Mouse (Mus musculus) ES-Bruce4 (cell line): ENCODE measurements at regions not wholly inside any gene's neighbourhood (a gene's known extent, or its start where the extent isn't known, plus 50 kb on each side); places are given as distances from the start of the nearest gene placed in this dataset.

Experiments
- H3K27ac ChIP-seq: 2 replicates; pipeline ENCODE4 v1.5.1; 2012; ENCODE audit warnings: low read length, inconsistent platforms; ENCODE audit not compliant: insufficient read depth
- H3K27me3 ChIP-seq: 2 replicates; pipeline ENCODE4 v1.6.1; 2012; ENCODE audit warnings: mild to moderate bottlenecking, low read length, inconsistent platforms; ENCODE audit not compliant: control insufficient read depth, poor library complexity, insufficient read depth, severe bottlenecking
- H3K36me3 ChIP-seq: 2 replicates; pipeline ENCODE4 v1.6.1; 2012; ENCODE audit warnings: inconsistent platforms, mild to moderate bottlenecking, low read length, moderate library complexity; ENCODE audit not compliant: control insufficient read depth, poor library complexity, insufficient read depth, severe bottlenecking
- H3K4me1 ChIP-seq: one replicate; pipeline ENCODE4 v1.8.1; 2011; ENCODE audit warnings: low read length; ENCODE audit not compliant: control insufficient read depth, insufficient read depth
- H3K4me3 ChIP-seq: 2 replicates; pipeline ENCODE4 v1.5.1; 2011; ENCODE audit warnings: low read depth, mild to moderate bottlenecking, low read length
- H3K9ac ChIP-seq: 2 replicates; pipeline ENCODE4 v1.6.1; 2012; ENCODE audit warnings: low read depth, mild to moderate bottlenecking, inconsistent platforms; ENCODE audit not compliant: poor library complexity, severe bottlenecking
- H3K9me3 ChIP-seq: replicated peaks from 2 replicates; pipeline ENCODE4 v1.6.1; 2012; ENCODE audit warnings: mild to moderate bottlenecking, low read length, inconsistent platforms; ENCODE audit not compliant: control insufficient read depth, poor library complexity, insufficient read depth, severe bottlenecking
- CTCF ChIP-seq: IDR thresholded peaks from one replicate; pipeline ENCODE4 v1.8.1; 2011; ENCODE audit warnings: low read depth, low read length
- EP300 ChIP-seq: IDR thresholded peaks from 2 replicates; pipeline ENCODE4 v1.6.1; 2011; ENCODE audit warnings: low read depth, low read length; ENCODE audit not compliant: insufficient read depth
- POLR2A ChIP-seq: IDR thresholded peaks from one replicate; pipeline ENCODE4 v1.8.1; 2011; ENCODE audit warnings: low read length; ENCODE audit not compliant: insufficient read depth

GRCm38 (mm10) chr5:113408588-113408987 is 51.5 kb downstream of the Aym1 start:
- Histone ChIP-seq H3K27ac (no peak overlapping the region), H3K27me3 (no peaks in the 10 kb centered on the region), H3K9me3 (no peaks in the 10 kb centered on the region), H3K9ac (no peak overlapping the region), H3K4me1 (no peaks in the 10 kb centered on the region), H3K4me3 (no peak overlapping the region), H3K36me3 (no peaks in the 10 kb centered on the region)
- TF ChIP-seq POLR2A = no peak
- TF ChIP-seq CTCF = no peak
- TF ChIP-seq EP300 = no peak

DNA sequence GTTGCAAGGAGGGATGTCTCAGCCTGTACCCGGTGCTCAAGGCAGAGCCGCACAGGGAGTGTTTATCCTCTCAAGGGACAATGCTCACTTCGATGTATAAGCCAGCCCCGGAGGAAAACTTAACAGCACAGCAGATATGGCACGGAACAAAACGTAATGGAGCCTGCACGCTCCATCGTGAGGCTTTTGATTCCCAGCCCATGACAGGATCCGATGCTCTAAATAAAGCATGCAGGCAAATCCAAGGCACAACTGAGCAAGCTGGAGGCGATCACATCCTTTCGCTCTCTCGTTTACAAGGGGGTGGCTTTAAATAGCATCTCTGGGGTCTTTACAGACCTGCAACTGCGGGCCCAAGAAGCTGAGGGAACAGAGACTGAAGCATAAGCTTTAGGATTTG is 53.9 kb downstream of the Aym1 start:
- TF ChIP-seq POLR2A = no peak
- TF ChIP-seq EP300 = no peak
- TF ChIP-seq CTCF = no peak
- Histone ChIP-seq H3K4me3 (no peak overlapping the region), H3K4me1 (no peaks in the 10 kb centered on the region), H3K36me3 (no peaks in the 10 kb centered on the region), H3K9me3 (no peaks in the 10 kb centered on the region), H3K27me3 (no peaks in the 10 kb centered on the region), H3K9ac (no peak overlapping the region), H3K27ac (no peak overlapping the region)

DNA sequence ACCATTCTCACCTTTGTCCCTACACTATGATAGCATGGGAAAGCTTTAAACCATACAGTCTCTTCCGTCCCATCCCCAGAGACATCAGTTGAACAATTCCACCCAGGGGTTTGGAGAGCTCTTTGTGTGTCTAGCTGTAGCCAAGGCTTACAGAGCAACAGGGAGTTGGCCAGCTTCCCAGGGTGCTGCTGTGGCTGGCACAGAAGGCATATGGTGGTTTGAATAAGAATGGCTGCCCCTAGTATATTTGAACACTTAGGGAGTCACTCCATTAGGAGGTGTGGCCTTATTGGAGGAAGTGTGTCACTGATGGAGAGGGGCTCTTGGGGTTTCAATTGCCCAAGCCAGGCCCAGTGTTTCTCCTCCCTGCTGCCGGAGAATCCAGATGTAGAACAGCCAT is 57.5 kb downstream of the Aym1 start:
- Histone ChIP-seq H3K36me3 (no peaks in the 10 kb centered on the region), H3K9ac (no peak overlapping the region), H3K4me1 (no peaks in the 10 kb centered on the region), H3K27me3 (no peaks in the 10 kb centered on the region), H3K9me3 (no peaks in the 10 kb centered on the region), H3K4me3 (no peak overlapping the region), H3K27ac (no peak overlapping the region)
- TF ChIP-seq CTCF = no peak
- no peak for TF ChIP-seq POLR2A
- no peak for TF ChIP-seq EP300

GRCm38 (mm10) chr5:113418335-113419013 is 61.4 kb downstream of the Aym1 start:
- H3K36me3 ChIP-seq = no peaks in the 10 kb centered on the region
- H3K4me1 ChIP-seq = peaks cover 9% of the 10 kb centered on the region
- H3K27ac ChIP-seq = no peak overlapping the region
- no peak overlapping the region for H3K4me3 ChIP-seq
- no peaks in the 10 kb centered on the region for H3K27me3 ChIP-seq
- no peaks in the 10 kb centered on the region; the same call in 1 of the 2 replicates for H3K9me3 ChIP-seq
- TF ChIP-seq CTCF (no peak), POLR2A (no peak), EP300 (no peak)
- H3K9ac ChIP-seq = no peak overlapping the region

DNA sequence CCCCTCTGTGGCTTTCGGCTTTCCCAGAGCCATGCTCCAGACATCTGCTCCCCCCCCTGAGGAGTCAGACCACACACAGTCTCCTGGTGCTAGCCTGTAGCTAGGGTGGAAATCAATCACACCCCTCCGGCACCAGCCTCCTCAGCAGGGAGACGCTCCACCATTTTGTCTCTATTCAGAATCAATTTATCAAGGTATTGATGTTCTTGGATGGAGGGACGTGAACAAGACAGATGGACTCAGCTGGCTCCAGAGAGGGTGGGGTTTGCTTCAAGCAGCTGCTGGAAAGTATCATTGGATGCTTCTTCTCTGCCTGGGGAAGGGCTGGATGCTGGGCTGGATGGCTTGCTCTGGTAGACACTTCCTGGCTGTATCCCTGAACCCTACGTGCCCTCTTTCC is 63.5 kb downstream of the Aym1 start:
- H3K27ac ChIP-seq = peak overlapping the region; percentile 89
- H3K4me3 ChIP-seq = no peak overlapping the region
- H3K9me3 ChIP-seq = no peaks in the 10 kb centered on the region; the same call in 1 of the 2 replicates
- H3K27me3 ChIP-seq = no peaks in the 10 kb centered on the region
- no peak for TF ChIP-seq CTCF
- TF ChIP-seq POLR2A = no peak
- TF ChIP-seq EP300 = peak; percentile 97
- H3K4me1 ChIP-seq = peaks cover 9% of the 10 kb centered on the region
- no peaks in the 10 kb centered on the region for H3K36me3 ChIP-seq
- no peak overlapping the region for H3K9ac ChIP-seq

DNA sequence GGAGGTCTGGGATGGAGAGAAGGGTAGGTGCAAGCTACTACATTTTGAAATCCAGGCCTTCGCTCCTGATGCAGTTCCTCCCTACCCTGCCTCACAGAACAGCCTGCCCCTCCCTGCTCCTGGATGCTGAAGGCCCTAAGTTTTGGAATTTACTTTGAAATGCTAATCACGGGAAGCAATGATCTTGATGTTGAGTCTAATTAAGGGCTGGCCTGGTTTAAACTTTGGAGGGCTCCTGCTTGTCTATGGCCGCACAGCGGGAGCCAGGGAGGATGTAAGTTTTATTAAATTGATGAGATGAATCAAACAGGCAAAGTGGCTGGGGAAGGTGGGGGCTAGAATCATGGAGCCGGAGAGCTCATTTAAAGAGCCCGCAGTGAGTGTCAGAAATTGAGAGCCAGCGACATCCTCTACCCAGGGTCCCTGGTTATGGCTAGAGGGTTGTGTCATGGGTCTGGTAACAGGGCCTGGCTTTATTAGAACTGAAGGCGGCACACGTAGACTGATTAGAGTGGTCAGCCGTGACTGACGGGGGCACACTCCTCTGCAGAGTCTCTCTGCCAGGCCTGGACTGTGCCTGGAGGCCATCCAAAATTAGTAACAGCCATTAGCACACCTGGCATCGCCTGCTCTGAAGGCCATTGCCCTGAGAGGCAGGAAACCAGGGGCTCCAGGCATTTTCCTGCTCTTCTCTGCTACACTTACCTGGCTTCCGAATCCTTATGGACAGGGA is 65.1 kb downstream of the Aym1 start:
- Histone ChIP-seq H3K27me3 (no peaks in the 10 kb centered on the region), H3K27ac (peak overlapping the region; percentile 4; the same call in 1 of the 2 replicates), H3K4me1 (peaks cover 9% of the 10 kb centered on the region), H3K4me3 (no peak overlapping the region), H3K9ac (peak overlapping the region; percentile 47), H3K36me3 (no peaks in the 10 kb centered on the region), H3K9me3 (no peaks in the 10 kb centered on the region; the same call in 1 of the 2 replicates)
- TF ChIP-seq POLR2A = no peak
- TF ChIP-seq EP300 = peak; percentile 43; the same call in 1 of the 2 replicates
